Mouse (Mus musculus) right cerebral cortex, adult 18-20 months (tissue): Measurements from ENCODE around the gene Ccdc146.

Experiments
- DNase-seq: peaks from one replicate; pipeline ENCODE4 v3.0.0; 2022; ENCODE audit warnings: mixed read lengths

The Ccdc146 gene

DNA sequence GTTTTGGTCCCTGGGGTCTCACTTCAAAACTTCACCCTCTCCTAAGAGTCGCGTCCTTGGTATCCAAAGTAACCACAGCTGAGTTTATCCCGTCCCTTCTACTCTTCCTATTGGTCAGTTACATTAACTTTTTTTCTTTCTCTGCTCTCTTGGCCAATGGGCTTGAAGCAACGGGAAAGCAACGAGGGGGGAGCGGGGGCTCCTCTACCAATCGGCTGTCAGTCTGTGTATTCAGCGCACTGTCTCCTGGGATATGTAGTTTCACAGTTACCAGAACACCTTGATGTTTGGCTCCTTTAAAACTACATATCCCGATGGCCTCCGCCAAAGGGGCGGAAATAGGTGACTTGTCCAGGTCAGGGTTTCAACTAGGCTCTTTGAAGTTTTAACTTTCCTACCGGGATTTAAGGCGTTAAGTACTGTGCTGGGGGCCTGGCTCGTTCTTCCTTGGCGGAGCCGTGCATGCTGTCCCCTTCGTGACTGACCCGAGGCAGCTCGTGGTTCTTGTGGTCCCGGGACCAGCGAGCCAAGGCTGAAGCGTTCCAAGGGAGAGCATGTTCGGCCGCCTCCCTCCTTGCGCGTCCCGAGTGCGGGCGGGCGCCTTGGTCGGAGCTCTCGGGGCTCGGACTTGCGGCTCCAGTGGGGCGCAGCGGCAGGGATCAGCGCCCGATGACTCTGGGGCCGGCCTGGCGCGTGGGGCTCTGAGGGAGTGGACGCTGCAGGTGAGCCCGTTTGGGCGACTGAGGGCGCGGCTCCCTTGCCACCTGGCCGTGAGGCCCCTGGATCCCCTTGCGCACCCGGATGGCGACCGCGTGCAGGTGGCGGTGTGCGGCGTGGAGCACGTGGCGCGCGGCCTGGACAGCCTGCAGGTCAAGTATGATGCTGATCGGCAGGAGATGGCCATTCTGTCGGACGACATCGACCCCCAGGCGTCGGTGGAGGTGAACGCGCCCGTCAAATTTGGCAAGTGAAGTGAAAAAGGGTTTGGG is at the start of gene Ccdc146, which contains the start of gene Fam185a:
TSS of gene Ccdc146 (minus strand) at position 64 of the 989 bp plus-strand sequence.
TSS of gene Fam185a (plus strand) at position 345 of the 989 bp plus-strand sequence.
- DNase-seq, result peak; percentile 97

DNA sequence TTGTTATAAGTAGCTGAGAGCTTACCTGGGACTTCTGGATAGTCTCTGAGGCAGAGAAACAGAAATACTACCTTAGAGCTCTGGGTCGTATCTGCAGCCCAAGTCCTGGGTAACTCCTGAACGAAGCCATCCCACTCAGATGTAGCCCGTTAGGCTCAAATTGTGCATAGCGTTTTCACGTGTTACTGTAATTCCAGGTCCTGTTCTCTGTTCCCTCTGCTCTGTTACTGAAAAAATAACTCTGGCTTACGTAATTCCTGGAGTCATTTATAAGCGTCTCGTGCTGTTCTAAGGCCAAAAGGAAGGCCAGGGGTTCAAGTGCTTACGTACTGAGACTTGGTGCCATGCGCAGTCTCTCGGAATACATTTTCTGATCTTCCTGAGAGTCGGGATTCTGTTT is 43.6 kb upstream of the Ccdc146 start:
- DNase-seq, result no peak

DNA sequence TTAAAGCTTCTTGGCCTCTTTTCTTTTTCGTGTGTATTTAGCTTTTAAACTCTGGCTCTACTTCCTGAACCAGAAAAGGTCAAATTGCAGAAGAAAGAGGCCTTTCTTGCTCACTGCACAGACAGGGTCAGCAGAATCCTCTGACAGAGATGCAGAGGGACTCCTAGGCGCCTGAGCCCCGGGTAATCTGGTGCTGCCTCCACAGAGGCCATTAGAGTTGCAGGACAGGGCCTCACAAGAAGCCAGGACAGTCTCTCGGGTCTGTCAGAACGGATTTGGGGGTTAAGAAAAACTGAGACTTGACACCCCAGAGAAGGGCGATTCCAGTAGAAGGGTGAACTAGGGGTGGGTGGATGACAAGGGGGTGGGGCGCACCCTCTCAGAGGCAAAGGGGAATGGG is 42.9 kb upstream of the Ccdc146 start:
- no peak for DNase-seq

DNA sequence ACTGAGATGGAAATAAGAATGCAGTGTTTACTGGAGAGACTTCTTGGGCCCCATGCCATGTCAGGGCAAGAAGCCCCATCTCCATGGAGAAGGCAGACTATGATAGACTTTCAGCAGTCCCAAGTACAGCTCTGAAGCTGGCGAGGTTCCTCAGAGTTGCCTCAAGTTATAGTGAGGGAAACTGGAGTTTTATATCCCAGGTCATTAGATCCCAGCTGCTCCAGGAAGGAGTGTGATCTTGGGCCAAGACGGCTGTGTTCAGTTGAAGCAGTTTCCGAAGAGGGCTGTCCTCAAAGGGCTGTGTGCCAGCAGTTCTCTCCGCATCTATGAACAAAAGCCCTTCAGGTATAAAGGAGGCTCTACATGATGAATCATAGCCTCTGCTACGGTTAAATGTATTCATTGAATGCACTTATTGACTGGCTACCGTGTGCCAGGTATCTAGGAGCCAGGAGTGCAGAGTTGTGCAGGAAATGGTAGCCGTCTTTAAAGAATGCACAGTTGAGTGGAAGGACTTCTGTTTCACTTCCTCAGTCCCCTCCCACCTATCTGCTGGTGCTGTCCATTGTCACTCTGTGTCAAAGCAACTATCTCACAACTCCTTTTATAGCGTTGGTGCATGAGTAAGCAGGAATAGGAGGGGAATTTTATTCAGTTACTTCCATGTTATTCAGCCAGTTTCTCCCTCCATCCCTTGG is 16.5 kb upstream of the Ccdc146 start:
- no peak for DNase-seq

DNA sequence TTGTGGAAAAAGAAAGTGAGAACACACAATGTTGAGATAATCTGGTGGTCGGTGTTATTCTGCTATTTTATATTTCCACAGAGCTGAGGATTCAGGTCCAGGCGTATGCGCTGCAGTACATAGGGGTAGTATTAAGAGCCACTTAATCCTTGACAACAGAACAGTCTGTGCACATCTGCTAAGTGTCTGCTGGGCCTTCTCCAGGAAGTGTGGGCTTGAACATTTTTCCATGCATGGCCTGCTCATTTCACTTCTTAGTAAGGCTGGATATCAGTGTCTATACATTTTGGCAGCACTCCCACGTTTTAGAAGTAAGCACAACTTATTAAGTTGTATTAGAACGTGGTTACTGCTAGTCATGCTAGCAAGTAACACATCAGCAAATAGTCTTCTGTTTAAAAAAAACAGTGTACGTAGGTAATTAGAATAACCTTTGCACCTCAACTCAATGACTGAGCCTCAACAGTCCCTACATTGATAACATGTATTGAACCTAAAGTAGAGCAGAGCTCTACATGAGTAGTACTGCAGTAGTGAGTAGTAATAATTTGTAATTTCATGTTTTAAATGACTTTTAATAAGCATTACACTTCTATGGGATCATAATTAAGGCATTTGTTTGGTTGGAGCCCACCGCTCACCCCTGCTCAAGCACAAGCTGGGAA is 15.1 kb upstream of the Ccdc146 start:
- DNase-seq, result no peak

DNA sequence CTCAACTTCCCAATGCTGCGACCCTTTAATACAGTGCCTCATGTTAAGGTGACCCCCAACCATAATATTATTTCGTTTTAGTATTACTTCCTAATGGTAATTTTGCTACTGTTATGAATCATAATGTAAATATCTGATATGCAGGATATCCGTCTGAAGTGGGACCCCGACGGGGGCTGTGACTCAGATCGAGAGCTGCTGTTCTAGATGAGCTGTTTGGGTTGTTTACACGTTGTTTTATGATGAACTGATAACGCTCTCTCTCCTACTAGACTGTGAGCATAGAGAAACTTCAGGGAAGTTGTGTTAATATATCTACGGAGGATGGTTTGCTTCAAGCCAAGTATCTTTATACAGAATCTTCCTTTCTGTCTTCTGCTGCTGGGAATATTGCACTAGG is 14.0 kb upstream of the Ccdc146 start:
- DNase-seq, result no peak

DNA sequence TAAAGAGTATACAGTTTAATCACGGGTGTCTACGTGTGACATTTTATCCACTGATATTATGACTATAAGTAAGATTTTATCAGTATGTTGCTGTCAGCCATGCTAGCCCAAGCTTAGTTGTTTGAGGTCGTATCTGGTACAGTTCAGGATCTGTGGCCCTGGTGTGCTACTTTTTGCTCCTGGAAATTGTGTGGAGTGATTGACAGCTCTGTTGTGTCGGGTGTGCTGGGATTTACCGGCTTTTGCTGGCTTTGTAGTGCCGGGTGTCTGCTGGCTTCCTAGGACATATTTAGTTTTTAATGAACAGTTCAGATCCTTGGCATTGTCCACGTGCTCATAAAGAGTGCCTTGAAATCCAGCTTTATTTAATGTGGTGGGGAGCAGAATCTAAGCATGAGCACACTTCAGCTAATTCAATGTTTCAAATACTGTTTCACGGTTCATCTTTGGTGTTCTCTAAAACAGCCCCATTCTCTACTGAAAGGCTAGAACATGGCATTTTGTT is 12.0 kb upstream of the Ccdc146 start:
- no peak for DNase-seq

DNA sequence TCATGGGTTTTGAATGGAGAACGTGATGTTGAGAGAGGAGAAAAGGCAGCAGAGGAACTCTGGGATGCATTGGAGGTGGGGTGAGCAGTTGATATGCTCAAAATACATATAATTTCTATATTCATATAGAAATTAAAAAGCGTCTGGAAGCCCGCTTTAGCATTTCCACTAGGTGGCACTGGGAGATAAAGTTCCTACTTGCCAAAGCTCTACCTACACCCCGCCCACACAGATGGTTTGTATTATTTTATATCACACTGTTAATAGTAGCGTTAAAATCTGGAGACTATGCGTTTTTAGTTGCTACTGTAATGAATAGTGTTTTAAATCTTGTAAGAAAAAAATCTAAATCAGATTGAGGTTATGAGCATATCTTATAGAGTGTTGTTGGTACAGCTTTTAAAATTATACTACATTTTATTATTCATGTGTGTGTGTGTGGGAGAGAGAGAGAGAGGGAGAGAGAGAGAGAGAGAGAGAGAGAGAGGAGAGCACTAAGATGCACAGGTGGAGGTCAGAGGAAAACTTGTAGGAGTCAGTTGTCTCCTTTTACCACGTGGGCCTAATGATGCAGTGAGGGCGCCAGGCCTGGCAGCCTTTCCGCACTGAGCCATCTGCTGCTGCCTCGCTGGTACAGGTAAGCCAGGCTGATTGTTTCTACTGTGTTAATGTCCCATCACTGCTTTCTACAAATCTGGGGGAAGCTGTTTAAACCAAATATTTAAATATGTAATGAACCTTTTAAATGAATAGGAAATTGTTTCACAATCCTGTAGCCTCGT is 9.9 kb upstream of the Ccdc146 start:
- peak; percentile 31 for DNase-seq

DNA sequence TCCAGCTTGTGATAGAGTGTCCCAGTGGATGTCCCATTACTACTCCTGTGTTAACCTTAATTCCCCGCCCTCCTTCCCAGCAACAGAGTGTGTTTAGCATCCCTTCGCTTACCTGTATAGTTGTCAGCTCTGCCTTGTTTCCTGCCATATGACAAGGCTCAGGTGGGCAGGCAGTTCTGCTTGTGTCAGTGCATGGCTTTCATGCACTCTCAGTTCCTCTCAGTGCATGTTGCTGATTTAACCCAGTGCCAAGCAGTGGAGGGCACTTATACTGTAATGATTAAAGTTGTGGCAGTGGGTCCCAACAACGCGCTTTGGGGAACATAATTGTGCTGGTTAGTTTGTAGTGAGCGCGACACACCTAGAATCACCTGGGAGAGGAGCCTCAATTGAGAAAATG is 2.2 kb upstream of the Ccdc146 start:
- DNase-seq, result no peak

DNA sequence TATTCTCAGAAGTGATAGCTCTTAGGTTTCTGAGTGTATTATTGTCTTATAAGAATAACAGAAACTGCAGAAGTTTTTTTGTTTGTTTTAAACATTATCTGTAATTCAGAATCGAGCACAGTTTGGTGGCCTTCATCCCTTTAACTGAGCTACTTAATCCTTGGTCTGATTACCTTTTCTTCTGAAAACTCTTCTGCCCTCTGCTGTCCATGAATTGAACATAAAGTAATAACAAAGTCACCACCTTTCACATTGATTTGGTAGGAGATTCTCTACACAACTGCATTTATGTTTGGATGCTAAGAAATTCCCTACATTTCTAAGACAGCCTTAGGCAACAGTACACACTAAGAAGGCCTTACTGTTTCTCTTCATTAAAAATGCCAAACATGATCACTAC is 3.9 kb downstream of the Ccdc146 start:
- no peak for DNase-seq

DNA sequence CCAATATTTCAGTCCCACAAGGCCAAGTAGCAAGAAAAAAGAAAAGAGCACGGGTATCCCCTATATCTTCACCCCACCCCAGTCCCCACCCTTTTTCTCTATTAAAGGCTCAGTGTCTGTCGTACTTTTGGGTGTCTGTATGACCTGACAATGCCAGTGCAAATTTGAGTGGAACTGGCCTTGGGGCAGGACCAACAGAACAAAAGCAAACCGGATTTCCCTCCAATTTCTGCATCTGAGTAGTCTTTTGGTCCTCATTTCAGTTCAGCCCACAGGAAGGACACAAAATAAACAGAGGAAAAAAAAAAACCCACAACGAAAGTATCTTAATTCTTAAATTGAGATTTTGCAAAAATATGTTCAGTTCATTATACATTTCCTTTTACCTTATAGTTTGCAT is 5.9 kb downstream of the Ccdc146 start:
- no peak for DNase-seq

DNA sequence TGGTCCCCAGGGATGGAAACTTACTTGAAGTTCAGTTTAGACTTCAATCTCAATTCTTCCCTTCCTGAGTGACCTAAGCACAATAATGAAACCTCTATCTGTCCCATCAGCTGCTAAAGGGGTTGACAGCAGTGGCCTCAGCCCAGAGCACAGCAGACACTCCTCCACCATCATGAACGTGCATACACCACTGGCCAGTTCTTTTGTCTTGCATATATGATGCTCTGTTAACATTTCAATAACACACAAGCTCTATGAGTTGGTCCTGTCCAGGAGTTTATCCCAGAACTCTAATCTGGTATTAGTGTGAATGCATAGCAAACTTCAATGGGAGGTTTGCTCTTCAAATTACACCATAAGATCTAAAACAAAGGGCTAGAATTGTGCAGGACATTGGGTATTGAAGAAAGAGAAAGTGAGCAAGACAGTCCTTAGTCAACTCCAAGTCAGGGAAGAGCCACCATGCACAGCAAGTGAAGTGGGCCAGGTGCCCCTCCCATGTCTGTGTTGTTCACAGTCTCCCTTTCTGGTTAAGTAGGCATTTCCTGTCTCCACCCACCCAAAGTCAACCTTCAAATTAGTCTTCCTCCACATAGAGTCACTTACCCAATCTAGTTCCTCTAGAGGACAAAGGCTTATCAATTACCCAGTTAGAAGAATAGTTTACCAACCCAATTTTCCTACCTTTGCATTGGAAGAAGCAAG is 10.2 kb downstream of the Ccdc146 start:
- DNase-seq, result no peak

DNA sequence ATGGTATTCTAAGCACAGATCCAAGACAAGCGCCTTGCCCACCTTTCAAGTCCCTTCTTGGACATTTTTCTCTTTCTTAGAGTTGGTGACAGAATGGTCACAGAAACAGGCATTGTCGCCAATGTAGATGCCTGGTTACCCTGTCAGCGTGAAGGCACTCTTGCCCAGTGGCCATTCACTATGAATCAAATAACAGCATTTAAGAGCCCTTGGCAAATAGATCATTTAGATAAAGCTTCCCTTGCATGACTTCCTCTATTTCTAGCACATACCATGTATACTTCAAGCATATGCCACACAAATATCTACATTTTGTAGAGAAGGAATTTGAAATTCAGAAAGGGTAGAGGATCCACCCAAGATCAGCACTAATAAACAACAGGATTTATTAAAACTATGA is 11.2 kb downstream of the Ccdc146 start:
- DNase-seq, result no peak

DNA sequence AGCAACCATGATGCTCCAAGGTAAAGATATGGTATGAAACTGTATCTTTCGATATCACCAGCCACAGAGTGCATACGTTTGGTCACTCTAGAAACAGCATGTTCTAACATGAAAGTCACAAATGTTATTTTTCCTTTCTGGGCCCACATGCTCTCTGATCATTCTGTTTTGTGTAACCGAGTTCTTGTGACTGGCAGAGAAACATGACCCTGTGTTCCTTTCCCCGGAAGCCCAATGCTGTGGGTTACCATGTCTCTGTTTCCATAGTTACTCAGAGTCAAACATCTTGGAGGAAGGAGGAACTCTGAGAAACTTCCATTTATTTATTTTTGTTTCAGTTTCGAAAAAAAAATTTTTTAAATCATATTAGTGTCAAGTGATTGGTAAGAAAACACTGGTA is 12.4 kb downstream of the Ccdc146 start:
- DNase-seq, result no peak

DNA sequence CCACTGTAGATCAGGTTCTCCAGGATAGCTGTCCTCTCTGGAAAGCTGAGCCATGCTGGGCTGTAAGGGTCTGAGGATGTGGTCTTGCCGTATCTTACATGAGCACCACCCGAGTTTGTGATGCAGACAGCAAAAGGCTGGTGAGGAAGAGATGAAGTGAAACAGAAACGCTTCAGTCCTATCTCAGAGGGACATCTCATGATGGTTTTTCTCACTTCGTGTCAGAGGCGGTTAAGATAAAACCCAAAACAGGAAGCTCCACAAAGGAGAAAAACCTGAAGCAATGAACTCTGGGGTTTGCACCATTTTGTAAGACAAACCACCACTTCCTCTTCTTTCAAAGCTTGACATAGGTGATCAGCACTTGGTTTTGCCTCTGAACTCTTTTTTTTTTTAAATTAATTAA is 13.2 kb downstream of the Ccdc146 start:
- no peak for DNase-seq

DNA sequence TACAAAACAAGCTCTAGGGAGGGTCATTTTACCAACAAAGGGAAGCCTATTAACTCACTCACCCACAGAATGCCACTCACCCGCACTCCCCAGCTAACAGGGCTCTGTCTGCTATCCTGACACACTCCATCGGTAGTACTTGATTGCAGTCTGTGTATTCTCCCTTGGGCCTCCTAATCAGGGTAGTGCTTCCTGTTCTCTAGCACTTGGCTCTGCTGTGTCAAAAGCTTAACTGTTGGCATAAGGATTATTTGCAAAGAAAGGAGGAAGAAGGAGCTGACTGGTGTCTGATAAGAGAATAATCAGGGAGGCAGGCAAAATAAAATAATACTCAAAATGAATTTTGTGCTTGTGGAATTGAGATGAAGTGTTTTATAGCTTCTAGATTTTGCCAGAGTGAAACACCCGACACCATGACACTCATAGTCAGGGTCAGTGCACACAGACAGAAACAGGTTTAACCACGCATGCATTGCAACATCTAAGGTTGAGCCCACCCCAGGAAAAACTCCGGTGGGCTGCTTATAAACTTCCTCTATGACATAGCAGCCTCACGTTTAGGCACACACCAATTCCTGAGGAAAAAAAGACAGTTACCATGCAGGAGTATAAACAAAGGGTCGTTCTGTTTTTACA is 29.2 kb downstream of the Ccdc146 start:
- no peak for DNase-seq

DNA sequence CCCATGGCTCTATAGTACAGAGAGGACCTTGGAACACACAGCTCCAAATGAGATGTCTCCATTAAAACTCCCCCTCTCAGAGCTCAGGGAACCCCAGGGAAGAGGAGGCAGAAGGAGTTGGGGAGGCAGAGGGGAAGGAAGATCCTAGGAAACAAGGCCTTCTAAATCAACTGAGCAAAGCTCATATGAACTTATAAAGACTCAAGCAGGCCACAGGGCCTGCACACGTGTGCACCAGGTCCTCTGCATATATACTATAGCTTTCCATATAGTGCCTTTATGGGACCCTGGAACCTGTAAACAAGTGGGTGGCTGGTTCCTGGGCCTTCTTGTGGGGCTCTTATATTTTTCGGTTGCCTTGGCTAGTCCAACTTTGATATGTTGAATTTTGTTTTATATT is 29.9 kb downstream of the Ccdc146 start:
- no peak for DNase-seq

DNA sequence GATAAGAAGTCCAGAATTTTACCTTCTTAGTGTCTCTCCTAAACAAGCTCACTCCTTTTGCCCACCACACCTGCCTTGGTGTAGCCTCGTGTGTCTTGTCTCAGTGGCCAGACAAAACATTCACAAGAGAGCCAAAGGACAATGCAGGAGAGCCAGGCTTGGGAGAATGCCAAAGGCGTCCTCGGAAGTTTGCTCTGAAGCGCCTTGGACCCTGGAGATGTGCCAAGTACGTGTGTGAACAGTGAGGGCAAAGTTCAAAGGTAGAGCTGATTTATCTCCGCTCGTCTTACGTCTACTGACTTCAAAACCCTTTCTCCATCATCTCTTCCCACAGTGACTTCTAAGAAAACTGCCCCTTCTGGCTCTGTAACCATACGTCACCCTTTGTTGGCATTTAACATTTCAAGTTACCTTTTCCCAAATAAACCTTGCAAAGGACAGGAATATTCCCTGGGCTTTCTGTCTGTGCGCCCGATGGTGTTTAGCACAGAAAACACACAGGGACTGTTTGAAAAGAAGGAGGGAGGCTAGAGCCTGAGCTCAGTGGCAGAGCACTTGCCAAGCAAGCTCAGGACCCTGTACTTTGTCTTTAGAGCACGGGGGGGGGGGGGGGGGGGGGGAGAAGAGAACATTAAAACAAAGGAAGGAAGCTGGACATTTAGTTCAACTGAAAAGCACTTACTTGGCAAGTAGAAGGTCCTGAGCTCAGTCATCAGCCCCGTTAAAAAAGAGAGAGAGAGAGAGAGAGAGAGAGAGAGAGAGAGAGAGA is 32.7 kb downstream of the Ccdc146 start:
- no peak for DNase-seq

DNA sequence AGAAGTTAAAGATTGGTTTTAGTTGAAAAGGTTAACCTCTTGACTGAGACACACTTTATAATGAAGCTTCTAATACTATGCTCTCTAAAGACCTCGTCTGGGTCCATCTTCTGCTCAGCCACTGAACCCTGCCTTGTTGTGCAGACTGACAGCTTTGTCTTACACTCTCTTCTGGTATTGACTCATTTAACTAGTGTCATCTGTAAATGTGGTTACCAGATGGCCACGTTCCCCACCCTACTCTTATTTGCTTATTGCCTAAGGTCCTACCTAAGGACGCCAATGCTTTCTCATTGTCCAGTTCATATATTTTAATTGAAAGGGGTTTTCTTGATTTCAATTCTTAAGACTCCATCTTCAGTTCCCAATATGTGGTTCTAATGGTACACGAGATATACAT is 35.6 kb downstream of the Ccdc146 start:
- no peak for DNase-seq

DNA sequence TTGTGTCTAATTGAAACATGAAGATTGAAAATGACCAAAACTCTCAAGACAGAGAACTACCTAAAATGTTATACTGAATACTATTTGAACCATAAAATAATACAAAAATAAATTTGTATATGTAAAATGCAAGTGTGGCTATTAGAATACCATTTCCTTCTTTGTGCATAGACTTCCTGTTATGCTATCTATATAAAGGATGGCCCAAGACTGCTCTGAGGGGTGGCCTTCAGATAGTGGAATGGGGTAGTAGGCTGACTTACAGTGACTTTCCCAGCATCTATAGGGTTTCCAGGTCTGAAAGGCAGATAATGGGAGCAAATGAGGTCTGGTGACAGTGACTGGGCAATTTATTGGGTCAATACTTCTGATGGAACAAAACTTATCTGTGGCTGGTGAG is 37.1 kb downstream of the Ccdc146 start:
- no peak for DNase-seq
